Mouse (Mus musculus): ENCODE data around the gene Abhd2. TPM values are rescaled to one million over a fixed set of nuclear protein-coding genes. Genes with fewer than 3 reads are reported as not detected.

Gene Abhd2
- polyA plus RNA-seq, 1 experiment = 13.6 TPM

GRCm38 (mm10) chr7:79358350-79359182, 85.6 kb downstream of the Abhd2 start:
- TF ChIP-seq CTCF (IDR thresholded peaks at IDR 0.05; ENCODE audit: control insufficient read depth, insufficient read depth, low read length) (no peak), POLR2A (IDR thresholded peaks at IDR 0.05; ENCODE audit: borderline replicate concordance, control insufficient read depth, low read depth, low read length) (no peak)
- Histone ChIP-seq H3K4me3 (replicated peaks; ENCODE audit: control insufficient read depth, low read depth, low read length) (no peak overlapping the region), H3K4me1 (ENCODE audit: control insufficient read depth, insufficient read depth, low read length) (peaks cover 2% of the 10 kb centered on the region), H3K27ac (ENCODE audit: control insufficient read depth, insufficient read depth, low read depth, low read length, poor library complexity) (no peak overlapping the region)
- 19% methylated on average over 15 of the region's 15 CpGs for WGBS

- no peak for TF ChIP-seq POLR2A (IDR thresholded peaks at IDR 0.05; ENCODE audit: borderline replicate concordance, control insufficient read depth, low read depth, low read length)
- TF ChIP-seq CTCF (IDR thresholded peaks at IDR 0.05; ENCODE audit: control insufficient read depth, insufficient read depth, low read length) = no peak
- H3K4me3 ChIP-seq (replicated peaks; ENCODE audit: control insufficient read depth, low read depth, low read length) = no peak overlapping the region
- H3K27ac ChIP-seq (ENCODE audit: control insufficient read depth, insufficient read depth, low read depth, low read length, poor library complexity) = no peak overlapping the region
- H3K4me1 ChIP-seq (ENCODE audit: control insufficient read depth, insufficient read depth, low read length) = peaks cover 2% of the 10 kb centered on the region
- 48% methylated on average over 3 of the region's 3 CpGs for WGBS
These were observed 86.1 kb downstream of the Abhd2 start for GRCm38 (mm10) chr7:79359183-79359435.

- peaks cover 2% of the 10 kb centered on the region for H3K4me1 ChIP-seq (ENCODE audit: control insufficient read depth, insufficient read depth, low read length)
- no peak overlapping the region for H3K4me3 ChIP-seq (replicated peaks; ENCODE audit: control insufficient read depth, low read depth, low read length)
- TF ChIP-seq POLR2A (IDR thresholded peaks at IDR 0.05; ENCODE audit: borderline replicate concordance, control insufficient read depth, low read depth, low read length) (no peak), CTCF (IDR thresholded peaks at IDR 0.05; ENCODE audit: control insufficient read depth, insufficient read depth, low read length) (no peak)
- no peak overlapping the region for H3K27ac ChIP-seq (ENCODE audit: control insufficient read depth, insufficient read depth, low read depth, low read length, poor library complexity)
- WGBS = 90% methylated on average over 11 of the region's 11 CpGs
These were observed 87.1 kb downstream of the Abhd2 start for GRCm38 (mm10) chr7:79360056-79360455.

- WGBS = 71% methylated on average over 8 of the region's 8 CpGs
- TF ChIP-seq POLR2A (IDR thresholded peaks at IDR 0.05; ENCODE audit: borderline replicate concordance, control insufficient read depth, low read depth, low read length) (no peak), CTCF (IDR thresholded peaks at IDR 0.05; ENCODE audit: control insufficient read depth, insufficient read depth, low read length) (no peak)
- no peak overlapping the region for H3K27ac ChIP-seq (ENCODE audit: control insufficient read depth, insufficient read depth, low read depth, low read length, poor library complexity)
- peaks cover 2% of the 10 kb centered on the region for H3K4me1 ChIP-seq (ENCODE audit: control insufficient read depth, insufficient read depth, low read length)
- H3K4me3 ChIP-seq (replicated peaks; ENCODE audit: control insufficient read depth, low read depth, low read length) = no peak overlapping the region
These were observed 89.2 kb downstream of the Abhd2 start for GRCm38 (mm10) chr7:79362208-79362607.

- Histone ChIP-seq H3K4me1 (ENCODE audit: control insufficient read depth, insufficient read depth, low read length) (peaks cover 2% of the 10 kb centered on the region), H3K4me3 (replicated peaks; ENCODE audit: control insufficient read depth, low read depth, low read length) (no peak overlapping the region), H3K27ac (ENCODE audit: control insufficient read depth, insufficient read depth, low read depth, low read length, poor library complexity) (no peak overlapping the region)
- 55% methylated on average over 7 of the region's 7 CpGs for WGBS
- TF ChIP-seq POLR2A (IDR thresholded peaks at IDR 0.05; ENCODE audit: borderline replicate concordance, control insufficient read depth, low read depth, low read length) = no peak
- no peak for TF ChIP-seq CTCF (IDR thresholded peaks at IDR 0.05; ENCODE audit: control insufficient read depth, insufficient read depth, low read length)
These were observed 89.8 kb downstream of the Abhd2 start for GRCm38 (mm10) chr7:79362830-79363229.

- Histone ChIP-seq H3K4me1 (ENCODE audit: control insufficient read depth, insufficient read depth, low read length) (peaks cover 2% of the 10 kb centered on the region), H3K27ac (ENCODE audit: control insufficient read depth, insufficient read depth, low read depth, low read length, poor library complexity) (no peak overlapping the region), H3K4me3 (replicated peaks; ENCODE audit: control insufficient read depth, low read depth, low read length) (no peak overlapping the region)
- TF ChIP-seq CTCF (IDR thresholded peaks at IDR 0.05; ENCODE audit: control insufficient read depth, insufficient read depth, low read length) (no peak), POLR2A (IDR thresholded peaks at IDR 0.05; ENCODE audit: borderline replicate concordance, control insufficient read depth, low read depth, low read length) (no peak)
- 11% methylated on average over 8 of the region's 8 CpGs for WGBS
These were observed 90.5 kb downstream of the Abhd2 start for GRCm38 (mm10) chr7:79363370-79364043.

- WGBS = 16% methylated on average over 5 of the region's 5 CpGs
- Histone ChIP-seq H3K4me1 (ENCODE audit: control insufficient read depth, insufficient read depth, low read length) (no peaks in the 10 kb centered on the region), H3K4me3 (replicated peaks; ENCODE audit: control insufficient read depth, low read depth, low read length) (no peak overlapping the region), H3K27ac (ENCODE audit: control insufficient read depth, insufficient read depth, low read depth, low read length, poor library complexity) (no peak overlapping the region)
- no peak for TF ChIP-seq CTCF (IDR thresholded peaks at IDR 0.05; ENCODE audit: control insufficient read depth, insufficient read depth, low read length)
- TF ChIP-seq POLR2A (IDR thresholded peaks at IDR 0.05; ENCODE audit: borderline replicate concordance, control insufficient read depth, low read depth, low read length) = no peak
These were observed 95.7 kb downstream of the Abhd2 start for GRCm38 (mm10) chr7:79368664-79369063.

GRCm38 (mm10) chr7:79369416-79369815, 96.4 kb downstream of the Abhd2 start:
- H3K4me1 ChIP-seq (ENCODE audit: control insufficient read depth, insufficient read depth, low read length) = no peaks in the 10 kb centered on the region
- 40% methylated on average over 4 of the region's 4 CpGs for WGBS
- H3K27ac ChIP-seq (ENCODE audit: control insufficient read depth, insufficient read depth, low read depth, low read length, poor library complexity) = no peak overlapping the region
- TF ChIP-seq CTCF (IDR thresholded peaks at IDR 0.05; ENCODE audit: control insufficient read depth, insufficient read depth, low read length) (no peak), POLR2A (IDR thresholded peaks at IDR 0.05; ENCODE audit: borderline replicate concordance, control insufficient read depth, low read depth, low read length) (no peak)
- H3K4me3 ChIP-seq (replicated peaks; ENCODE audit: control insufficient read depth, low read depth, low read length) = no peak overlapping the region

Measured in bone marrow, adult 2 months (tissue).